Mouse (Mus musculus) kidney, embryonic 15.5 days (tissue): Measurements from ENCODE around the gene Ispd. TPM values are rescaled to one million over a fixed set of nuclear protein-coding genes. Genes with fewer than 3 reads are reported as not detected.

ENCODE experiments used
- ATAC-seq: fragments of 200-750 bp; cut with Nextera tagmentation; replicated peaks from 2 replicates; pipeline ENCODE4 v1.8.0; 2017; ENCODE audit warnings: moderate TSS enrichment; ENCODE audit not compliant: low FRiP score
- H3K27ac ChIP-seq: fragments of 300-500 bp; sonication (generic); 2 replicates; pipeline ENCODE4 v1.5.1; 2015; ENCODE audit warnings: mild to moderate bottlenecking, inconsistent platforms
- H3K27me3 ChIP-seq: fragments of 300-500 bp; sonication (generic); 2 replicates; pipeline ENCODE4 v1.6.1; 2015; ENCODE audit warnings: inconsistent platforms
- H3K36me3 ChIP-seq: fragments of 300-500 bp; sonication (generic); 2 replicates; pipeline ENCODE4 v1.6.1; 2015; ENCODE audit warnings: inconsistent platforms
- H3K4me1 ChIP-seq: fragments of 300-500 bp; sonication (generic); 2 replicates; pipeline ENCODE4 v1.6.1; 2015; ENCODE audit warnings: inconsistent platforms
- H3K4me2 ChIP-seq: fragments of 300-500 bp; sonication (generic); 2 replicates; pipeline ENCODE4 v1.6.1; 2015; ENCODE audit warnings: moderate library complexity, mild to moderate bottlenecking, inconsistent platforms
- H3K4me3 ChIP-seq: fragments of 300-500 bp; sonication (generic); replicated peaks from 2 replicates; pipeline ENCODE4 v1.5.1; 2015; ENCODE audit warnings: mild to moderate bottlenecking, inconsistent platforms
- H3K9ac ChIP-seq: fragments of 300-500 bp; sonication (generic); 2 replicates; pipeline ENCODE4 v1.6.1; 2015; ENCODE audit warnings: mild to moderate bottlenecking, inconsistent platforms
- H3K9me3 ChIP-seq: fragments of 300-500 bp; sonication (generic); replicated peaks from 2 replicates; pipeline ENCODE4 v1.6.1; 2016; ENCODE audit warnings: inconsistent platforms
- WGBS: fragments of 180-500 bp; shearing (Covaris S2); methylation state at CpG from one replicate; pipeline ENCODE4 v1.1.7; 2015; ENCODE audit warnings: mixed read lengths; 5-methylcytosine and 5-hydroxymethylcytosine counted together
- polyA plus RNA-seq: library from polyadenylated mRNA; unstranded; fragments of >200 nt; fragmentation: Nextera tagmentation; extraction: Ambion mirVana; gene quantifications from 2 replicates; pipeline ENCODE4 v1.2.1, GENCODE M21; 2015

Ispd gene
- polyA plus RNA-seq, 1 experiment from 2014 or later: 15.2 TPM

GRCm38 (mm10) chr12:36621960-36622736 lies 240.9 kb downstream of the Ispd start:
- Histone ChIP-seq H3K27me3 (no peaks in the 10 kb centered on the region), H3K27ac (0 out of 2 replicates have a peak overlapping the region, but pooled peaks have one; percentile 28), H3K4me1 (no peaks in the 10 kb centered on the region), H3K36me3 (no peaks in the 10 kb centered on the region), H3K4me3 (no peak overlapping the region), H3K9me3 (no peaks in the 10 kb centered on the region), H3K4me2 (no peak overlapping the region), H3K9ac (no peak overlapping the region)
- peak; percentile 94 for ATAC-seq
- 81% methylated on average over 7 of the region's 7 CpGs for WGBS

GRCm38 (mm10) chr12:36627204-36627603 lies 246.0 kb downstream of the Ispd start:
- Histone ChIP-seq H3K4me2 (no peak overlapping the region), H3K27ac (no peak overlapping the region), H3K27me3 (no peaks in the 10 kb centered on the region), H3K4me1 (no peaks in the 10 kb centered on the region), H3K9me3 (no peaks in the 10 kb centered on the region), H3K9ac (no peak overlapping the region), H3K36me3 (no peaks in the 10 kb centered on the region), H3K4me3 (no peak overlapping the region)
- ATAC-seq: no peak

DNA sequence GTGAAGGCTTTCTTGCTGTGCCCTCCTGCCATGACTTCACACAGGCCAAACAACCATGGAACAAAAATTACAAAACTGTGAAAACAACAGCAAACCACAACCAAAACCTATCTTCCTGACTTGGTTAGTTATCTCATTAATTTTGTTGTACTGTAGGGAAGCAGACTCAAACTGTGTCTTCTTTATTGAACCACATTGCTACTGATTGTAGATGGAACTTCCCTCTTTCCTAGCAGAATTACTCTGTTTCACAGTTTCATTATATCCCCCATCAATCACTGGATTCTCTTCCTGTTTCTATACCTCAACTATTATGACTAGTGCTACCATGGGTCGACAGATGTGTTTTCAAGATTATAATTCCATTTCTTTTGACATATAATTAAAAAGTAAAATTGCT lies 251.2 kb downstream of the Ispd start:
- no peak for ATAC-seq
- Histone ChIP-seq H3K27ac (no peak overlapping the region), H3K9me3 (no peaks in the 10 kb centered on the region), H3K4me3 (no peak overlapping the region), H3K9ac (no peak overlapping the region), H3K27me3 (no peaks in the 10 kb centered on the region), H3K36me3 (no peaks in the 10 kb centered on the region), H3K4me1 (no peaks in the 10 kb centered on the region), H3K4me2 (no peak overlapping the region)
- 92% methylated on average over 1 of the region's 1 CpGs for WGBS

DNA sequence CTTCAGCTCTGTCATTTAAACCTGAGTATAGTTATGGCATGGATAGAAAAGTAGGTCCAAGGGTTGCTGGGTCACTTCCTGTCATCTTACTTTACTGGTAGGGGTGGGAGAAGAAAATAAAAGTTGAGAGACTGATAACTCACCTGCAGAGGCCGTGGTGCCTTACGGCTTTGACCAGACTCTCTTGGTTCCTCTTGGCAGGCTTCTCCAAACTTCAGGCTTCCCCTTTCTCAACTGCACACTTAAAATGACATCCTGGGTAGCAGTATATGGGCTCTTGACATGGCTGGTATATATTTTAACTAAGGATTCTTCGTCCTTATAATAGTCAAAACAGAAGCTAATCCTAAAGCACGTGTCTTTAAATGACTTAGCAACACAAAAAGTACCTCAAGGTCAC lies 266.3 kb downstream of the Ispd start:
- no peaks in the 10 kb centered on the region for H3K4me1 ChIP-seq
- H3K27ac ChIP-seq: no peak overlapping the region
- H3K9me3 ChIP-seq: no peaks in the 10 kb centered on the region
- H3K4me3 ChIP-seq: no peak overlapping the region
- WGBS: 81% methylated on average over 4 of the region's 4 CpGs
- no peaks in the 10 kb centered on the region for H3K36me3 ChIP-seq
- H3K4me2 ChIP-seq: no peak overlapping the region
- no peak for ATAC-seq
- no peak overlapping the region for H3K9ac ChIP-seq
- no peaks in the 10 kb centered on the region for H3K27me3 ChIP-seq

DNA sequence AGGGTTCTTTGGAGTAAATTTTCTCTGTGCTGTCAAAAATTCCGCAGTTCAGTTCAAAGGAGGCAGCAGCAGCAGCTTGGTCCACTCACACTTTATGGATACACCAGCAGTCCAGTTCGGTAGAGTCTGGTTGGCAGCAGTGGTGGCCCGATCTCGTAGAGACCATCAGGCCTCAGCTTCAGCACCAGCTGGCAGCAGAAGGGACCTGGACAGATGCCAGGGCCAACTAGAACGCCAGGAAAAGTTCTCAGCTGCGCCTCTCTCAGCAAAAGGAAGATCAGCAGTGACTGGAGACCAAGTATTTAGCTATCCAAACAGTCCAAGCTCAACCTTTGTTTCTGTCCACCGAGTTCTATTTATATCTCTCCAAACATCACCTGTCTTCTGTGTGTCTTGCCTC lies 281.2 kb downstream of the Ispd start:
- no peaks in the 10 kb centered on the region for H3K9me3 ChIP-seq
- H3K4me3 ChIP-seq: no peak overlapping the region
- H3K4me2 ChIP-seq: no peak overlapping the region
- 75% methylated on average over 7 of the region's 7 CpGs for WGBS
- H3K4me1 ChIP-seq: 0 out of 2 replicates have a peak, but pooled peaks cover 2% of the 10 kb centered on the region
- ATAC-seq: no peak
- H3K27ac ChIP-seq: no peak overlapping the region
- H3K9ac ChIP-seq: no peak overlapping the region
- no peaks in the 10 kb centered on the region for H3K36me3 ChIP-seq
- no peaks in the 10 kb centered on the region for H3K27me3 ChIP-seq

DNA sequence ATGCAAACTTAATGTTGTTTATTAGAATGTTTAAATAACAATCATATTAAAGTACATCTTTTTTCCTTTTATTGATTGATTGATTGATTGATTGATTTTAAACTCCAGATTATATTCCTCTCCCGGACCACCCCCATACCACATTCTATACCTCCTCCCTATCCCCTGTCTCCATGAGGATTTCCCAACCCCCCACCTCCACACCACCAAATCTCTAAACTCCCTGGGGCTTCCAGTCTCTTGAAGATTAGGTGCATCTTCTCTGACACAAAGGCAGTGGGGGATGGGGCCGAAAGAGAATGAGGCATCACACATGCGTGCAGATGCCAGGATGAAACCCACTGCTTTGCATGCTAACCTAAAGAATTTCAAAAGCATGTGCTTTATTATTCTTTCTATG lies 283.5 kb downstream of the Ispd start:
- WGBS: 84% methylated on average over 3 of the region's 3 CpGs
- Histone ChIP-seq H3K4me1 (0 out of 2 replicates have a peak, but pooled peaks cover 2% of the 10 kb centered on the region), H3K4me2 (no peak overlapping the region), H3K27ac (no peak overlapping the region), H3K27me3 (no peaks in the 10 kb centered on the region), H3K9me3 (no peaks in the 10 kb centered on the region), H3K4me3 (no peak overlapping the region), H3K9ac (no peak overlapping the region), H3K36me3 (no peaks in the 10 kb centered on the region)
- ATAC-seq: no peak

DNA sequence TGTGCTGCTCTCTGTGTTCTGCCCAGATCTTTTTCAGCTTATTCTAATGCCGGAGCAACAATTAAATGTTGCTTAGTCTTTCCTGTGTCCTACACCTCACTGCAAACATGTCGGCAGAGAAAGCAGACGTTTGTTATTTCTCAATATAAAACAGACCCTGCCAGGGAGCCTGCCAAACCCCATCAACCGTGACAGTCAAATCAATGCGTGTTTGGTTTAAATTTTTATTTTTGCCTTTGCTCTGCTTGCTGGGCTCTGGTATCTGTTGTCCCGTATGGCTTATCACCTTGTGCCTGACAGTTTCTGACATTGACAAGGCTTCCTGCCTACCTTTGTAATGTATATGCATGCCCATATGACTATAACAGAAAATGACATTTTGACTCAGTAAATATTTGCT lies 285.5 kb downstream of the Ispd start:
- 28% methylated on average over 6 of the region's 6 CpGs for WGBS
- no peak overlapping the region for H3K4me3 ChIP-seq

GRCm38 (mm10) chr12:36670164-36670908 lies 289.1 kb downstream of the Ispd start:
- peak; percentile 77 for ATAC-seq
- Histone ChIP-seq H3K27ac (peak overlapping the region; percentile 55; the same call in 1 of the 2 replicates), H3K4me1 (peaks cover 10% of the 10 kb centered on the region), H3K9me3 (no peaks in the 10 kb centered on the region), H3K36me3 (no peaks in the 10 kb centered on the region), H3K4me3 (no peak overlapping the region), H3K27me3 (no peaks in the 10 kb centered on the region), H3K9ac (no peak overlapping the region), H3K4me2 (no peak overlapping the region)
- 76% methylated on average over 5 of the region's 5 CpGs for WGBS

More for the DNA sequence above, 285.5 kb downstream of the Ispd start:
- H3K4me2 ChIP-seq: no peak overlapping the region
- H3K36me3 ChIP-seq: no peaks in the 10 kb centered on the region
- H3K4me1 ChIP-seq: peaks cover 10% of the 10 kb centered on the region
- H3K27me3 ChIP-seq: no peaks in the 10 kb centered on the region
- H3K9me3 ChIP-seq: no peaks in the 10 kb centered on the region
- H3K9ac ChIP-seq: no peak overlapping the region
- ATAC-seq: no peak
- no peak overlapping the region for H3K27ac ChIP-seq

GRCm38 (mm10) chr12:36670915-36671579 lies 289.8 kb downstream of the Ispd start:
- 29% methylated on average over 10 of the region's 10 CpGs for WGBS
- Histone ChIP-seq H3K27me3 (no peaks in the 10 kb centered on the region), H3K4me1 (peaks cover 10% of the 10 kb centered on the region), H3K9ac (no peak overlapping the region), H3K9me3 (no peaks in the 10 kb centered on the region), H3K27ac (peak overlapping the region; percentile 55; the same call in 1 of the 2 replicates), H3K4me2 (no peak overlapping the region), H3K36me3 (no peaks in the 10 kb centered on the region), H3K4me3 (no peak overlapping the region)
- peak; percentile 75 for ATAC-seq

- Histone ChIP-seq H3K4me1 (peaks cover 8% of the 10 kb centered on the region), H3K4me2 (no peak overlapping the region), H3K27me3 (no peaks in the 10 kb centered on the region), H3K27ac (no peak overlapping the region), H3K36me3 (no peaks in the 10 kb centered on the region), H3K9ac (no peak overlapping the region), H3K4me3 (no peak overlapping the region), H3K9me3 (no peaks in the 10 kb centered on the region)
- no peak for ATAC-seq
- WGBS: 22% methylated on average over 2 of the region's 2 CpGs
Measured at GRCm38 (mm10) chr12:36674481-36674880, 293.2 kb downstream of the Ispd start.

- 86% methylated on average over 4 of the region's 4 CpGs for WGBS
Measured at GRCm38 (mm10) chr12:36678220-36678619, 297.0 kb downstream of the Ispd start.

DNA sequence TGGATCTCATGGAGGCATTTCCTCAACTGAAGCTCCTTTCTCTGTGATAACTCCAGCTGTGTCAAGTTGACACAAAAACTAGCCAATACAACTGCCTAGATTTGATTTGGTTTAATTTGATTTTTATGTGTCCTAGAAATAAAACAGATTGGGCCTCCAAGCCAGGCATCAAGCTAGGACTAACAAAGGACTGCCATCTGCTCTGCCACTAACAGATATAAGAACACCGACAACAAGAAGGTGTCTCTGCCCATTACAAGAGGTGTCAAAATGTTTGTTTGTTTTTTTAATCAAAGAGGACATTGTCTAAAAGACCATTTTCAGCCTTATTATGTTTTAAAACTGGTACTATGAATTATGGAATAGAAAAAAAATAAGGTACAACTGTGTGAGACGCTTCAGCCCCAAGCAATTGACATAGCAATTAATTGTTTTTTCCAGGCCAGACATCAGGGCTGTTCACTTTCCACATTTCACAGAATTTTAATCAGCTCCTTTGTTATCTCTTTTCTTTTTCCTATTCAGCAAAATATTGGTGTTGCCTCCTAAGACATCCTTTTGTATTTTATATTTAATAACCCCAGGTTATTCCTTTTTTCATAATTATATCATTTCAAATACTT lies 299.7 kb downstream of the Ispd start:
- H3K4me2 ChIP-seq: no peak overlapping the region
- no peaks in the 10 kb centered on the region for H3K9me3 ChIP-seq
- no peak overlapping the region for H3K9ac ChIP-seq
- no peak for ATAC-seq
- 73% methylated on average over 2 of the region's 2 CpGs for WGBS
- no peaks in the 10 kb centered on the region for H3K4me1 ChIP-seq
- no peak overlapping the region for H3K27ac ChIP-seq
- H3K27me3 ChIP-seq: no peaks in the 10 kb centered on the region
- H3K4me3 ChIP-seq: no peak overlapping the region
- H3K36me3 ChIP-seq: no peaks in the 10 kb centered on the region

More at GRCm38 (mm10) chr12:36678220-36678619, 297.0 kb downstream of the Ispd start:
- Histone ChIP-seq H3K4me2 (no peak overlapping the region), H3K4me1 (no peaks in the 10 kb centered on the region), H3K4me3 (no peak overlapping the region), H3K27me3 (no peaks in the 10 kb centered on the region), H3K9ac (no peak overlapping the region), H3K27ac (no peak overlapping the region), H3K36me3 (no peaks in the 10 kb centered on the region), H3K9me3 (no peaks in the 10 kb centered on the region)
- no peak for ATAC-seq
